Comparison of ENCODE assay signal across 8 mouse cellular contexts in genomic region chr16:29761779-29762277, GRCm38 (mm10).
DNase-seq lines count a peak whose midpoint lies in the region; ATAC-seq lines count a peak whose summit lies in the region.

No protein-coding gene starts in this region.

- H3K9me3 ChIP-seq in neural tube, embryonic 11.5 days (ENCODE audit: control insufficient read depth, low read length) = no peaks in the 10 kb centered on the region
- peaks cover 5% of the 10 kb centered on the region; the same call in 1 of the 2 replicates for H3K9me3 ChIP-seq in forebrain, embryonic 12.5 days
- peaks cover 11% of the 10 kb centered on the region; the same call in 1 of the 2 replicates for H3K9me3 ChIP-seq in heart, embryonic 16.5 days (replicated peaks; ENCODE audit: control insufficient read depth, low read length)
- peaks cover 3% of the 10 kb centered on the region; the same call in 1 of the 2 replicates for H3K9me3 ChIP-seq in lung, embryonic 16.5 days (ENCODE audit: control insufficient read depth, low read length)

- no peak overlapping the region for H3K4me3 ChIP-seq in neural tube, embryonic 11.5 days (ENCODE audit: low read depth, low read length)
- H3K4me3 ChIP-seq in forebrain, embryonic 12.5 days (replicated peaks) = no peak overlapping the region
- H3K4me3 ChIP-seq in heart, embryonic 16.5 days (ENCODE audit: low read length) = no peak overlapping the region
- H3K4me3 ChIP-seq in lung, embryonic 16.5 days (ENCODE audit: low read length) = no peak overlapping the region

- H3K27me3 ChIP-seq in neural tube, embryonic 11.5 days (ENCODE audit: control insufficient read depth, insufficient read depth, low read length) = no peaks in the 10 kb centered on the region
- H3K27me3 ChIP-seq in forebrain, embryonic 12.5 days = peaks cover 39% of the 10 kb centered on the region
- peaks cover 22% of the 10 kb centered on the region for H3K27me3 ChIP-seq in heart, embryonic 16.5 days (ENCODE audit: control insufficient read depth, insufficient read depth, low read length)
- no peaks in the 10 kb centered on the region for H3K27me3 ChIP-seq in lung, embryonic 16.5 days (ENCODE audit: control insufficient read depth, insufficient read depth, low read depth, low read length)

- H3K4me1 ChIP-seq in neural tube, embryonic 11.5 days (ENCODE audit: control insufficient read depth, insufficient read depth, low read length) = peaks cover 2% of the 10 kb centered on the region; the same call in 1 of the 2 replicates
- H3K4me1 ChIP-seq in forebrain, embryonic 12.5 days = peaks cover 8% of the 10 kb centered on the region; the same call in 1 of the 2 replicates
- peaks cover 32% of the 10 kb centered on the region for H3K4me1 ChIP-seq in heart, embryonic 16.5 days (ENCODE audit: control insufficient read depth, insufficient read depth, low read length)
- peaks cover 39% of the 10 kb centered on the region for H3K4me1 ChIP-seq in lung, embryonic 16.5 days (replicated peaks; ENCODE audit: control insufficient read depth, insufficient read depth, low read length)

- H3K36me3 ChIP-seq in neural tube, embryonic 11.5 days (ENCODE audit: control insufficient read depth, insufficient read depth, low read length) = no peaks in the 10 kb centered on the region
- H3K36me3 ChIP-seq in forebrain, embryonic 12.5 days (replicated peaks) = no peaks in the 10 kb centered on the region
- no peaks in the 10 kb centered on the region for H3K36me3 ChIP-seq in heart, embryonic 16.5 days (ENCODE audit: control insufficient read depth, insufficient read depth)
- no peaks in the 10 kb centered on the region for H3K36me3 ChIP-seq in lung, embryonic 16.5 days (ENCODE audit: control insufficient read depth, insufficient read depth, low read length)

- DNase-seq in neural tube, embryonic 11.5 days (ENCODE audit: low spot score) = peak; percentile 48
- DNase-seq in neural tube, embryonic 10.5 days (ENCODE audit: extremely low spot score, low spot score) = no peak
- peak; percentile 71 for DNase-seq in yolk sac, embryonic 10.5 days (ENCODE audit: low spot score)
- no peak for DNase-seq in left cerebral cortex, postnatal 36 days (ENCODE audit: low spot score in 2 of 2)
- DNase-seq in cerebellum, adult 11 months = no peak

- ATAC-seq in neural tube, embryonic 11.5 days (ENCODE audit: insufficient read depth, low FRiP score, low TSS enrichment) = no peak
- ATAC-seq in forebrain, embryonic 12.5 days (ENCODE audit: low FRiP score) = no peak
- ATAC-seq in heart, embryonic 16.5 days (replicated peaks; ENCODE audit: extremely low read depth, insufficient read depth, low FRiP score) = peak; percentile 88
- ATAC-seq in lung, embryonic 16.5 days (ENCODE audit: low read depth) = peak; percentile 93

- intact Hi-C loops in left cerebral cortex, postnatal 36 days (cut with DNase I) = no loop called here

- no peak overlapping the region for H3K27ac ChIP-seq in neural tube, embryonic 11.5 days (ENCODE audit: low read depth, low read length)
- 0 out of 2 replicates have a peak overlapping the region, but pooled peaks have one; percentile 9 for H3K27ac ChIP-seq in forebrain, embryonic 12.5 days
- H3K27ac ChIP-seq in heart, embryonic 16.5 days (ENCODE audit: low read length) = peak overlapping the region; percentile 54
- H3K27ac ChIP-seq in lung, embryonic 16.5 days (ENCODE audit: low read length) = peak overlapping the region; percentile 73

- 23% methylated on average over 6 of the region's 6 CpGs for WGBS in neural tube, embryonic 11.5 days
- WGBS in forebrain, embryonic 12.5 days = 48% methylated on average over 6 of the region's 6 CpGs
- 15% methylated on average over 6 of the region's 6 CpGs for WGBS in heart, embryonic 16.5 days
- 23% methylated on average over 6 of the region's 6 CpGs for WGBS in lung, embryonic 16.5 days

- no peak overlapping the region for H3K4me2 ChIP-seq in neural tube, embryonic 11.5 days (ENCODE audit: low read depth)
- no peak overlapping the region for H3K4me2 ChIP-seq in forebrain, embryonic 12.5 days
- no peak overlapping the region for H3K4me2 ChIP-seq in heart, embryonic 16.5 days (ENCODE audit: low read depth, low read length)
- no peak overlapping the region for H3K4me2 ChIP-seq in lung, embryonic 16.5 days (ENCODE audit: low read depth, low read length)

- H3K9ac ChIP-seq in neural tube, embryonic 11.5 days (ENCODE audit: low read length) = no peak overlapping the region
- H3K9ac ChIP-seq in forebrain, embryonic 12.5 days = no peak overlapping the region
- H3K9ac ChIP-seq in heart, embryonic 16.5 days (ENCODE audit: low read length) = no peak overlapping the region
- H3K9ac ChIP-seq in lung, embryonic 16.5 days (ENCODE audit: low read length) = no peak overlapping the region

Comparison
In these comparisons a context has a peak if more than half of its experiments do, and no peak if none do; other contexts are left out.
1. DNase-seq: peak in neural tube, embryonic 11.5 days (single experiment) and yolk sac, embryonic 10.5 days (single experiment); none in neural tube, embryonic 10.5 days (single experiment), left cerebral cortex, postnatal 36 days (0 of 2) and cerebellum, adult 11 months (single experiment).
2. ATAC-seq: peak in heart, embryonic 16.5 days (single experiment) and lung, embryonic 16.5 days (single experiment); none in neural tube, embryonic 11.5 days (single experiment) and forebrain, embryonic 12.5 days (single experiment).